Mouse (Mus musculus): ENCODE results near the gene Crb1. TPM values are rescaled to one million over a fixed set of nuclear protein-coding genes. Genes with fewer than 3 reads are reported as not detected.
"Not testable (repeated sequence)": the region's sequence is repeated elsewhere in the genome, so short reads cannot be mapped to it uniquely, and the experiment has no call there.

The Crb1 gene
- polyA plus RNA-seq, 1 experiment: 0.16 TPM

- no peaks in the 10 kb centered on the region for H3K4me1 ChIP-seq (ENCODE audit: control insufficient read depth, insufficient read depth, low read length)
- no peaks in the 10 kb centered on the region for H3K27me3 ChIP-seq (ENCODE audit: control insufficient read depth, insufficient read depth, low read length, poor library complexity, severe bottlenecking)
- no peaks in the 10 kb centered on the region for H3K36me3 ChIP-seq (ENCODE audit: control insufficient read depth, insufficient read depth, low read length, poor library complexity, severe bottlenecking)
- H3K9me3 ChIP-seq (replicated peaks; ENCODE audit: control insufficient read depth, insufficient read depth, low read length, poor library complexity, severe bottlenecking): no peaks in the 10 kb centered on the region
- H3K27ac ChIP-seq (ENCODE audit: insufficient read depth, low read length): no peak overlapping the region
- H3K4me3 ChIP-seq (ENCODE audit: low read depth, low read length): no peak overlapping the region
- no peak overlapping the region for H3K9ac ChIP-seq (ENCODE audit: low read depth, poor library complexity, severe bottlenecking)
- TF ChIP-seq EP300 (IDR thresholded peaks at IDR 0.05; ENCODE audit: insufficient read depth, low read depth, low read length): no peak
- no peak for TF ChIP-seq CTCF (IDR thresholded peaks at IDR 0.05; ENCODE audit: low read depth, low read length)
- TF ChIP-seq POLR2A (IDR thresholded peaks at IDR 0.05; ENCODE audit: insufficient read depth, low read length): no peak
Measured at GRCm38 (mm10) chr1:139325378-139325777, 51.5 kb downstream of the Crb1 start.

- no peak for TF ChIP-seq CTCF (IDR thresholded peaks at IDR 0.05; ENCODE audit: low read depth, low read length)
- TF ChIP-seq EP300 (IDR thresholded peaks at IDR 0.05; ENCODE audit: insufficient read depth, low read depth, low read length): no peak
- TF ChIP-seq POLR2A (IDR thresholded peaks at IDR 0.05; ENCODE audit: insufficient read depth, low read length): no peak
- H3K27ac ChIP-seq (ENCODE audit: insufficient read depth, low read length): no peak overlapping the region
- H3K27me3 ChIP-seq (ENCODE audit: control insufficient read depth, insufficient read depth, low read length, poor library complexity, severe bottlenecking): no peaks in the 10 kb centered on the region
- H3K4me3 ChIP-seq (ENCODE audit: low read depth, low read length): no peak overlapping the region
- no peak overlapping the region for H3K9ac ChIP-seq (ENCODE audit: low read depth, poor library complexity, severe bottlenecking)
- H3K4me1 ChIP-seq (ENCODE audit: control insufficient read depth, insufficient read depth, low read length): no peaks in the 10 kb centered on the region
- H3K36me3 ChIP-seq (ENCODE audit: control insufficient read depth, insufficient read depth, low read length, poor library complexity, severe bottlenecking): no peaks in the 10 kb centered on the region
- no peaks in the 10 kb centered on the region for H3K9me3 ChIP-seq (replicated peaks; ENCODE audit: control insufficient read depth, insufficient read depth, low read length, poor library complexity, severe bottlenecking)
Measured at GRCm38 (mm10) chr1:139319798-139320197, 57.1 kb downstream of the Crb1 start.

GRCm38 (mm10) chr1:139314297-139314874, 62.5 kb downstream of the Crb1 start:
- H3K9ac ChIP-seq (ENCODE audit: low read depth, poor library complexity, severe bottlenecking): no peak overlapping the region
- no peaks in the 10 kb centered on the region for H3K4me1 ChIP-seq (ENCODE audit: control insufficient read depth, insufficient read depth, low read length)
- TF ChIP-seq EP300 (IDR thresholded peaks at IDR 0.05; ENCODE audit: insufficient read depth, low read depth, low read length) (no peak), POLR2A (IDR thresholded peaks at IDR 0.05; ENCODE audit: insufficient read depth, low read length) (no peak), CTCF (IDR thresholded peaks at IDR 0.05; ENCODE audit: low read depth, low read length) (no peak)
- H3K4me3 ChIP-seq (ENCODE audit: low read depth, low read length): no peak overlapping the region
- H3K9me3 ChIP-seq (replicated peaks; ENCODE audit: control insufficient read depth, insufficient read depth, low read length, poor library complexity, severe bottlenecking): no peaks in the 10 kb centered on the region
- no peak overlapping the region for H3K27ac ChIP-seq (ENCODE audit: insufficient read depth, low read length)
- no peaks in the 10 kb centered on the region for H3K27me3 ChIP-seq (ENCODE audit: control insufficient read depth, insufficient read depth, low read length, poor library complexity, severe bottlenecking)
- H3K36me3 ChIP-seq (ENCODE audit: control insufficient read depth, insufficient read depth, low read length, poor library complexity, severe bottlenecking): no peaks in the 10 kb centered on the region

GRCm38 (mm10) chr1:139308915-139309314, 68.0 kb downstream of the Crb1 start:
- no peaks in the 10 kb centered on the region for H3K9me3 ChIP-seq (replicated peaks; ENCODE audit: control insufficient read depth, insufficient read depth, low read length, poor library complexity, severe bottlenecking)
- no peak overlapping the region for H3K27ac ChIP-seq (ENCODE audit: insufficient read depth, low read length)
- no peak overlapping the region for H3K4me3 ChIP-seq (ENCODE audit: low read depth, low read length)
- H3K36me3 ChIP-seq (ENCODE audit: control insufficient read depth, insufficient read depth, low read length, poor library complexity, severe bottlenecking): no peaks in the 10 kb centered on the region
- H3K4me1 ChIP-seq (ENCODE audit: control insufficient read depth, insufficient read depth, low read length): no peaks in the 10 kb centered on the region
- no peaks in the 10 kb centered on the region; the same call in 1 of the 2 replicates for H3K27me3 ChIP-seq (ENCODE audit: control insufficient read depth, insufficient read depth, low read length, poor library complexity, severe bottlenecking)
- H3K9ac ChIP-seq (ENCODE audit: low read depth, poor library complexity, severe bottlenecking): no peak overlapping the region
- TF ChIP-seq POLR2A (IDR thresholded peaks at IDR 0.05; ENCODE audit: insufficient read depth, low read length) (no peak), EP300 (IDR thresholded peaks at IDR 0.05; ENCODE audit: insufficient read depth, low read depth, low read length) (no peak), CTCF (IDR thresholded peaks at IDR 0.05; ENCODE audit: low read depth, low read length) (no peak)

- H3K36me3 ChIP-seq (ENCODE audit: control insufficient read depth, insufficient read depth, low read length, poor library complexity, severe bottlenecking); H3K4me1 ChIP-seq (ENCODE audit: control insufficient read depth, insufficient read depth, low read length); H3K4me3 ChIP-seq (ENCODE audit: low read depth, low read length); H3K27me3 ChIP-seq (ENCODE audit: control insufficient read depth, insufficient read depth, low read length, poor library complexity, severe bottlenecking); H3K27ac ChIP-seq (ENCODE audit: insufficient read depth, low read length); H3K9ac ChIP-seq (ENCODE audit: low read depth, poor library complexity, severe bottlenecking); H3K9me3 ChIP-seq (replicated peaks; ENCODE audit: control insufficient read depth, insufficient read depth, low read length, poor library complexity, severe bottlenecking): not testable (repeated sequence)
Measured at GRCm38 (mm10) chr1:139302519-139302918, 74.4 kb downstream of the Crb1 start.

- no peaks in the 10 kb centered on the region for H3K36me3 ChIP-seq (ENCODE audit: control insufficient read depth, insufficient read depth, low read length, poor library complexity, severe bottlenecking)
- H3K9me3 ChIP-seq (replicated peaks; ENCODE audit: control insufficient read depth, insufficient read depth, low read length, poor library complexity, severe bottlenecking): no peaks in the 10 kb centered on the region
- no peak overlapping the region for H3K4me3 ChIP-seq (ENCODE audit: low read depth, low read length)
- no peak for TF ChIP-seq CTCF (IDR thresholded peaks at IDR 0.05; ENCODE audit: low read depth, low read length)
- TF ChIP-seq EP300 (IDR thresholded peaks at IDR 0.05; ENCODE audit: insufficient read depth, low read depth, low read length): no peak
- TF ChIP-seq POLR2A (IDR thresholded peaks at IDR 0.05; ENCODE audit: insufficient read depth, low read length): no peak
- H3K4me1 ChIP-seq (ENCODE audit: control insufficient read depth, insufficient read depth, low read length): no peaks in the 10 kb centered on the region
- no peak overlapping the region for H3K9ac ChIP-seq (ENCODE audit: low read depth, poor library complexity, severe bottlenecking)
- no peak overlapping the region for H3K27ac ChIP-seq (ENCODE audit: insufficient read depth, low read length)
- no peaks in the 10 kb centered on the region for H3K27me3 ChIP-seq (ENCODE audit: control insufficient read depth, insufficient read depth, low read length, poor library complexity, severe bottlenecking)
Measured at GRCm38 (mm10) chr1:139301830-139302229, 75.1 kb downstream of the Crb1 start.
